Mouse (Mus musculus): ENCODE measurements around the gene Dnajc12. TPM values are rescaled to one million over a fixed set of nuclear protein-coding genes. Genes with fewer than 3 reads are reported as not detected.
"Not testable (repeated sequence)": the region's sequence is repeated elsewhere in the genome, so short reads cannot be mapped to it uniquely, and the experiment has no call there.

The Dnajc12 gene
- polyA plus RNA-seq, 1 experiment, result 0.49 TPM

- no peak for DNase-seq (ENCODE audit: low read depth in 1 of 2, low spot score in 2 of 2)
- Histone ChIP-seq H3K27ac (ENCODE audit: insufficient read depth, low read length) (no peak overlapping the region), H3K4me3 (ENCODE audit: extremely low read depth, insufficient read depth, insufficient read length) (no peak overlapping the region), H3K27me3 (ENCODE audit: control insufficient read depth, insufficient read depth, low read length) (no peaks in the 10 kb centered on the region), H3K36me3 (ENCODE audit: control insufficient read depth, insufficient read depth, low read length) (no peaks in the 10 kb centered on the region), H3K4me1 (ENCODE audit: control insufficient read depth, insufficient read depth, insufficient read length) (no peaks in the 10 kb centered on the region)
- TF ChIP-seq CTCF (IDR thresholded peaks at IDR 0.05; ENCODE audit: extremely low read depth, insufficient read depth, insufficient read length, insufficient replicate concordance) (no peak), POLR2A (IDR thresholded peaks at IDR 0.05; ENCODE audit: low read depth, low read length) (no peak)
- WGBS, result 78% methylated on average over 16 of the region's 16 CpGs
Observed at GRCm38 (mm10) chr10:63410162-63410956, 28.1 kb downstream of the Dnajc12 start.

- H3K4me3 ChIP-seq (ENCODE audit: extremely low read depth, insufficient read depth, insufficient read length); H3K27me3 ChIP-seq (ENCODE audit: control insufficient read depth, insufficient read depth, low read length); DNase-seq (ENCODE audit: low read depth in 1 of 2, low spot score in 2 of 2); H3K36me3 ChIP-seq (ENCODE audit: control insufficient read depth, insufficient read depth, low read length); H3K4me1 ChIP-seq (ENCODE audit: control insufficient read depth, insufficient read depth, insufficient read length); H3K27ac ChIP-seq (ENCODE audit: insufficient read depth, low read length): not testable (repeated sequence)
- 80% methylated on average over 6 of the region's 7 CpGs for WGBS
Observed at GRCm38 (mm10) chr10:63411674-63412073, 29.4 kb downstream of the Dnajc12 start.

GRCm38 (mm10) chr10:63412756-63413155, 30.5 kb downstream of the Dnajc12 start:
- Histone ChIP-seq H3K27me3 (ENCODE audit: control insufficient read depth, insufficient read depth, low read length) (no peaks in the 10 kb centered on the region), H3K36me3 (ENCODE audit: control insufficient read depth, insufficient read depth, low read length) (no peaks in the 10 kb centered on the region), H3K27ac (ENCODE audit: insufficient read depth, low read length) (no peak overlapping the region), H3K4me3 (ENCODE audit: extremely low read depth, insufficient read depth, insufficient read length) (no peak overlapping the region), H3K4me1 (ENCODE audit: control insufficient read depth, insufficient read depth, insufficient read length) (no peaks in the 10 kb centered on the region)
- TF ChIP-seq POLR2A (IDR thresholded peaks at IDR 0.05; ENCODE audit: low read depth, low read length) (no peak), CTCF (IDR thresholded peaks at IDR 0.05; ENCODE audit: extremely low read depth, insufficient read depth, insufficient read length, insufficient replicate concordance) (no peak)
- DNase-seq (ENCODE audit: low read depth in 1 of 2, low spot score in 2 of 2), result no peak
- WGBS, result 89% methylated on average over 17 of the region's 17 CpGs

GRCm38 (mm10) chr10:63415287-63415686, 33.0 kb downstream of the Dnajc12 start:
- no peak for TF ChIP-seq CTCF (IDR thresholded peaks at IDR 0.05; ENCODE audit: extremely low read depth, insufficient read depth, insufficient read length, insufficient replicate concordance)
- no peak for TF ChIP-seq POLR2A (IDR thresholded peaks at IDR 0.05; ENCODE audit: low read depth, low read length)
- DNase-seq (ENCODE audit: low read depth in 1 of 2, low spot score in 2 of 2), result no peak

GRCm38 (mm10) chr10:63415850-63416249, 33.6 kb downstream of the Dnajc12 start:
- Histone ChIP-seq H3K36me3 (ENCODE audit: control insufficient read depth, insufficient read depth, low read length) (no peaks in the 10 kb centered on the region), H3K27ac (ENCODE audit: insufficient read depth, low read length) (no peak overlapping the region), H3K4me1 (ENCODE audit: control insufficient read depth, insufficient read depth, insufficient read length) (no peaks in the 10 kb centered on the region), H3K4me3 (ENCODE audit: extremely low read depth, insufficient read depth, insufficient read length) (no peak overlapping the region), H3K27me3 (ENCODE audit: control insufficient read depth, insufficient read depth, low read length) (no peaks in the 10 kb centered on the region)
- TF ChIP-seq POLR2A (IDR thresholded peaks at IDR 0.05; ENCODE audit: low read depth, low read length), result no peak
- WGBS, result 63% methylated on average over 7 of the region's 7 CpGs
- DNase-seq (ENCODE audit: low read depth in 1 of 2, low spot score in 2 of 2), result no peak

More at GRCm38 (mm10) chr10:63415287-63415686, 33.0 kb downstream of the Dnajc12 start:
- 81% methylated on average over 7 of the region's 7 CpGs for WGBS
- no peak overlapping the region for H3K27ac ChIP-seq (ENCODE audit: insufficient read depth, low read length)
- H3K4me1 ChIP-seq (ENCODE audit: control insufficient read depth, insufficient read depth, insufficient read length), result no peaks in the 10 kb centered on the region
- no peaks in the 10 kb centered on the region for H3K36me3 ChIP-seq (ENCODE audit: control insufficient read depth, insufficient read depth, low read length)
- no peaks in the 10 kb centered on the region for H3K27me3 ChIP-seq (ENCODE audit: control insufficient read depth, insufficient read depth, low read length)
- no peak overlapping the region for H3K4me3 ChIP-seq (ENCODE audit: extremely low read depth, insufficient read depth, insufficient read length)

GRCm38 (mm10) chr10:63417061-63417460, 34.8 kb downstream of the Dnajc12 start:
- Histone ChIP-seq H3K27ac (ENCODE audit: insufficient read depth, low read length) (no peak overlapping the region), H3K36me3 (ENCODE audit: control insufficient read depth, insufficient read depth, low read length) (no peaks in the 10 kb centered on the region), H3K4me1 (ENCODE audit: control insufficient read depth, insufficient read depth, insufficient read length) (no peaks in the 10 kb centered on the region), H3K4me3 (ENCODE audit: extremely low read depth, insufficient read depth, insufficient read length) (no peak overlapping the region), H3K27me3 (ENCODE audit: control insufficient read depth, insufficient read depth, low read length) (no peaks in the 10 kb centered on the region)
- no peak for DNase-seq (ENCODE audit: low read depth in 1 of 2, low spot score in 2 of 2)
- 24% methylated on average over 5 of the region's 5 CpGs for WGBS
- TF ChIP-seq POLR2A (IDR thresholded peaks at IDR 0.05; ENCODE audit: low read depth, low read length) (no peak), CTCF (IDR thresholded peaks at IDR 0.05; ENCODE audit: extremely low read depth, insufficient read depth, insufficient read length, insufficient replicate concordance) (no peak)
